Mouse (Mus musculus) embryo, embryonic 11 days (tissue): ENCODE results near the gene Rxfp2.

Experiments used
- DNase-seq: peaks from one replicate; pipeline ENCODE4 v3.0.0-alpha.2; 2015

Rxfp2 gene

DNA sequence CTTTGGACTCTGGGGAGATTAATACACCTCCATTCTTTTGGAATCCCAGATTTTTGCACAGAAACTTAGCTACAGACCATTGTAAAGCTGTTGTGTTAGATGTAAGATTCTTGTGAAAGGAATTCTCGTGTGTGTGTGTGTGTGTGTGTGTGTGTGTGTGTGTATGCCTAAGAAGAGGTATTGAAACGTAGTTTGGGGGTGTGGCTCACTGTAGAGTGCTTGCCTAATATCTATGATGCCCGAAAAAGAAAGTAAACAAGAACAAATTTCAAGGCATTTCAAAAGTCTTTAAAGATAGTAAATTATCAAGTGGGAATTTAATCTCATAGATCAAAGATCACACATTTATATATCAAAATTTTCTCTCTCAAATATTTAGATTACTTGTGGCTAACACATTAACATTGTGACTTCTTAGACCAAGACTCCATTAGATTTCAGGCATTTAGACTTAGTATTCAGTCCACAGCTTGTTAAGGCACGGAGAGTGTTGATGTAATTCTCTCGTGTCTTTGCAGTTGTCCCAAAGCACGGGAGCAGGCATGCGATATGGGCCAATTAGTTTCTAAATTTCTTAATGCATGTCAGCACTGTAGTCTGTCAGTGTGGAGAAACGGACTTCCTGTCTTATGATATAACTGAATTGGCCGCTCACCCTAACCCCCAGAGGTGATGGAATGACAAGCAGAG is 97.9 kb downstream of the Rxfp2 start:
- DNase-seq, result no peak

DNA sequence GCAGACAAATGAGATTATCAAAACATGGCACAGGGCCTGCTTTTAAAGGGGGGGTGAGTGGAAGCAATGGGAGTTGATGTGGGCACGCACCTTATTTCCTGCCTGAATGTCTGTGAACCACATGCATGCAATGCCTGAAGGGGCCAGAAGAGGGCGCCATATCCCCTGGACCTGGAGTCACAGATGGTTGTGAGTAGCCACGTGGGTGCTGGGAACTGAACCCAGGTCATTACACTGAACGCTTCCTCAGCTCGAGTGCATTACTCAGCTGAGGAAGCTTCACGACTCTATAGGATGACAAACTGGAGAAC is 98.4 kb downstream of the Rxfp2 start:
- DNase-seq, result no peak

DNA sequence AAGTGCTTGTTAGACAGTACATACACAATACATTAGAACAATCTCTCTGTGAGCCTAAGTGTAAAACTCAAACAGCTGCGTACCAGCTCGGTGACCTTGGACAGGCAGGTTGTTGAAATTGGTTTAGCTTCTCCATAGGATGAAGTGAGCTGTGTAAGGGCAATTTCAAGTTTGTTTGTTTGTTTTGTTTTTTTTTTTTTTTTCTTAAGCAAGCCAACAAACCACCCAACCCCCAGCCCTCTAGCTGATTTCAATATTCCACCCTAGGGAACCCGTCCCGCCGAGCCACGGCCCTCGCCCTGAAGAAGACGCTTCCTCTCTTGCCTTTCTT is 99.6 kb downstream of the Rxfp2 start:
- DNase-seq, result no peak

DNA sequence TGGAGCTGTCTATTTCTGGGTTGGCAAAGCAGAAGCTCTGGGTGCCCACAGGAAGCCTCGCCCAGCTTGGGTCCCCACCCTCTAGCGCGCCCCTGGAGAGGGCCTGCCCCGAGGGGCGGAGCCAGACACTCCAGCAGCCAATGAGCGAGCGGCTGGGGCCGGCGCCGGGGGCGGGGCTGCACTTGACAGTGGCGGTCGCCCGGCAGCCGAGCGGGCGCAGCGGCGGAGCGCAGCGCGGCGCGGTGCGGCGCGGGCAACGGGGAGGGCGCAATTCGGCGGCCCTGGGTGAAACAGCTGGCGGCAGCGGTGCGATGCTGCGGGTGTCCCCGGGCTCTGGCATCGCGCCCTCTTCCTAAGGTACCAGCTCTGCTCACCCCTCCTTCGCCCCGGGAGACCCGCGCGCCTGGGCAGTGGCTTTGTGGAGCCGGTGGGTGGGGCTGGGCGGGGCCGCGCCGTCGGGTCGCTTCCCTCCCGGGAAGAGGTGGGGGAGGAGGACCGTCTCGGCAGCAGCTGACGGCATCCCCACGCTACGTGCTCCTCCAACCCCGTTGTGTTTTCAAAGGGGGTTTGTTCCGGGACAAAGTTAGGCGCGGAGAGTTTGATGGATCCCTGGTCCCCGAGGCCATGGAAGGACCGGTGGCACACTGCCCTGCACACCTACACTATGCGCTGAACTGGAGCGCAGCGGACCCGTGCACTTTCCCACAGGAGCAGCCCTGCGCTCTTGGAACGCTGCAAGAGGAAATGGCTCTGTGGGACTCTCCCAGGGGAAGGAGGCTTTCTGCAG is 100.2 kb downstream of the Rxfp2 start, which contains the start of gene Fry:
Gene Fry (plus strand): TSS at position 191 of the 787 bp plus-strand sequence.
- peak; percentile 93 for DNase-seq

DNA sequence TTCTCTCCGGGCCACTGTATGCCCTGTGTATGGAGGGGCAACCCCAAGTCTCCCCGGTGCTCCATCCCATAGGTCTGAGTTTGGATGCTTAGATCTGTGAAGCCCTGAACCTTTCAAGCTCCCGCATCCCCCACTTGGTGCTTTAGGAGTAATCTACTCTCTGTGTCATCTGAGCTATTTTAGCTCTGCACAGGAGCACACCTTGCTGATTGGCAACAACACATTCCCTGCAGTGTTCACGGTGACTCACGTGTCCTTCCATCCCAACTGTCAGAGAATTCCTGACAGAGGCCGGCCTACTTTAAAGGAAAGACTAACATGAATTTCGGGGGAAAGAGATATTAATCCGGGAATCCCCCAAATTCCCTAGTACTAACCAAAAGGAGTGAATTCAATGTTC is 102.2 kb downstream of the Rxfp2 start:
- DNase-seq, result no peak

DNA sequence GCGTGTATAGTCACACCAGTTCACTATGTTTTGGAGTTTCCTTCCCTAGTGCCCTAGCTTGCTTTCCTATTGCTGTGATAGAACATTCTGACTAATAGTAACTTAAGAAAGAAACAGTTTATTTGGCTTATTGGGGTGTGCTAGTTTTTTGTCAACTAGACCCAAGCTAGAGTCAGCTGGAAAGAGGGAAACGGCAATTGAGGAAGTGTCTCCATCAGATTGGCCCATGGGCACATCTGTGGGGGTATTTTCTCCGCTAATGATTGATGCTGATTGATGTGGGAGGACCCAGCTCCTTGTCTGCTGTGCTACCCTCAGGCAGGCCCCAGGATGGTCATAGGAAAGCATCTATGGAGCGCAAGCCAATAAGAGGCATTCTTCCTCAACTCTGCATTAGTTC is 103.6 kb downstream of the Rxfp2 start:
- DNase-seq, result no peak

DNA sequence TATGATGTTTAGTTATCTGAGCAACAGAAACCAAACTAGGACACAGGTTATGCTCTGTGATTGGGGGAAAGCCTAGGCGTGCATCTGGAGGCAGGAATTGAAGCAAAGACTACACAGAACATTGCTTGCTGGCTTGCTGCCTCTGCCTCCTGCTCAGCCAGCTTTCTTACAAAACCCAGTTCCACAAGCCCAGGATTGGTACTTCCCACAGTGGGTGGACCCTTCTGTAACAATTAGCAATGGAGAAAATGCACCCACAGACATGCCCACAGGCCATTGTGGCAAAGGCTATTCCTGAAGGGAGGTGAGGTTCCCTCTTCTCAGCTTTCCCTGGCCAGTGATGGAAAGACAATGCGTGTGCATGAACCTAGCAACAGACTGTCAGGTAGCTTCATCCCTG is 104.1 kb downstream of the Rxfp2 start:
- no peak for DNase-seq

DNA sequence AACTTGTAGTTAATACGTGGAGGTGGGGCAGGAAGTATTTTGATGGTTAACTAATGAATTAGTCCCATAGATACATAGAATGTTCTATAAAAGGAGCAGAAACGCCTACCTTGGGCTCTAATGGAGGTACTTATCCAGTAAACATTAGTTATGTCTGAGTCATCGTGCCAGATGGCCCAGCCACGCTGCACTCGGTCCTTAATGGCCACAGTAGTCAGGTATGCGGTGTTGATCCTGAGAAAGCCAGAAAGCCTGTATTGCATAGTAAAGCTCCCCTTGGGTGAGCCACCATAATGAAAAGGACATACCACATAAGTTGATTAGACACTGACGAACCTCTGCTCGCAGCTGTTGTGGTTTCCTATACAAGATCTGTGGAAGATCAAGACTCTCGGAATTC is 107.4 kb downstream of the Rxfp2 start:
- no peak for DNase-seq

DNA sequence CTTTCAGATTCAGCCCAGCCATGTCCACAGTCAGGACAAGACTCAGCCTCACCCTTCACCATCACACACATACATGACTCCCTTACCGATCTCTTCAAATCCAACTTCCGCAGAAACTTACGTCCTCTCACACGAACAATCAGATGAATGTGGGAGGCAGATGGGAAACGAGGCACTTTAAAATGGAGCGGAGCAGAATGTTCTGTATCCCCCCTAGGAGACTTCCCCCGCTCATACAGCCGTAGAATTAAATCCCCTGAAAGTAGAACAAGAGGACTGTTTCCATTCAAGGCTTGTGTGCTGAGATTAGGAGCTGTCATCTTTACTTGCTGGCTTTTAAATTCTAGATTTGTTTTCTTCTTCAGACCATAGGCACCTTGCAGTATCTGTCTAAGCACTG is 110.0 kb downstream of the Rxfp2 start:
- DNase-seq, result no peak

DNA sequence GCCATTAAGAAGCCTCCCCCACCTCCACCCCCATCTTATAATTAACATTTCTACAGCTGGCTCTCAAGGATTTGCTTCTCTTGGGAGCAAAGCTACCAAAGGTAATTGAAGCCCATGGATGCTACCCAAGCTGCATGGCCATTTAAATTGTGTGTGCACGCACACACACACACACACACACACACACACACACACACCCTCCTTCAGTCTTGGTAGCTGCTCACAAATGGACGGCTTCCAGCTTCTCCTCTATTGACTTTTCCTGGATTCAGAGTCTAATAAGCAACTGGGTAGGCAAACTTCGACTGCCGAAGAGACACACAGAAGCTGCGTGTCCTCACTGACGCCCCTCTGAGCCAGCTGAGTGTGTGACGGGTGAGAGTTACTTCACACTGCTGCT is 111.7 kb downstream of the Rxfp2 start:
- DNase-seq, result no peak

DNA sequence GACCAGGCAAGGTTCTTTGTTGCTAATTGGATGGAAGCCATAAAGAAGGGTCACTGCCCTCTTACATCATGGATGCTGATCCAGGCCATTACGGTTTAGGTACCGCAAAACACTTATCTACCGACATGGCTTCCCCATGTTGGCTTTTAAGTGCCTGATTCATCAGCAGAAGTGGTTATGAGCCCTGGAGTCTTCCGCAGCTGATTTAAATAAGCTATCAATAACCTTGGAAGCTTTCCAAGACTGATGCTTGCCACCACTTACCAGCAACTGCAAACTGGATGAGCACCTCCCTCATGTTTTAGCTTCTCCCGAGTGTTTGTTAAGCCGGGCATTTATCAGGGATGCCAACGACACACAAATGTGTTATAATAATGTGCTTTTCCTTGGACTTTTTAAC is 112.7 kb downstream of the Rxfp2 start:
- DNase-seq, result no peak
